Mouse (Mus musculus) cerebral cortex, adult 2 months (tissue): ENCODE measurements around the gene Stoml2.

Experiments
- WGBS: fragments of 180-500 bp; shearing (Covaris S2); methylation state at CpG from one replicate; pipeline ENCODE4 v1.1.7; 2018; 5-methylcytosine and 5-hydroxymethylcytosine counted together

The Stoml2 gene

GRCm38 (mm10) chr4:43037860-43038566 lies 6.5 kb upstream of the Stoml2 start:
- 65% methylated on average over 4 of the region's 4 CpGs for WGBS

- 86% methylated on average over 10 of the region's 10 CpGs for WGBS
These were observed 4.8 kb upstream of the Stoml2 start for GRCm38 (mm10) chr4:43036356-43036755.

GRCm38 (mm10) chr4:43035851-43036250 lies 4.3 kb upstream of the Stoml2 start:
- WGBS, result 84% methylated on average over 6 of the region's 6 CpGs

- 85% methylated on average over 14 of the region's 14 CpGs for WGBS
These were observed 2.0 kb upstream of the Stoml2 start for GRCm38 (mm10) chr4:43033481-43033880.

GRCm38 (mm10) chr4:43032501-43032900 lies 991 bp upstream of the Stoml2 start:
- 86% methylated on average over 1 of the region's 1 CpGs for WGBS

- WGBS, result under 1% methylated on average over 28 of the region's 28 CpGs
These were observed 705 bp downstream of the Stoml2 start for GRCm38 (mm10) chr4:43030780-43031230.

- 78% methylated on average over 9 of the region's 9 CpGs for WGBS
These were observed 1.2 kb downstream of the Stoml2 start for GRCm38 (mm10) chr4:43030352-43030751.

- 91% methylated on average over 9 of the region's 9 CpGs for WGBS
These were observed 1.8 kb downstream of the Stoml2 start for GRCm38 (mm10) chr4:43029749-43030148.

GRCm38 (mm10) chr4:43029121-43029520 lies 2.4 kb downstream of the Stoml2 start:
- 77% methylated on average over 7 of the region's 7 CpGs for WGBS

GRCm38 (mm10) chr4:43025084-43025960 lies 6.2 kb downstream of the Stoml2 start, which contains the start of gene Pigo:
TSS of gene Pigo (minus strand) at chr4:43025819.
- whole genome bisulfite sequencing, result 6% methylated on average over 42 of the region's 42 CpGs

- 73% methylated on average over 14 of the region's 14 CpGs for WGBS
These were observed 6.8 kb downstream of the Stoml2 start for GRCm38 (mm10) chr4:43024673-43025072.

GRCm38 (mm10) chr4:43021341-43021740 lies 10.2 kb downstream of the Stoml2 start:
- WGBS, result 74% methylated on average over 17 of the region's 17 CpGs

GRCm38 (mm10) chr4:43020876-43021275 lies 10.6 kb downstream of the Stoml2 start:
- 85% methylated on average over 16 of the region's 16 CpGs for WGBS

GRCm38 (mm10) chr4:43019641-43020465 lies 11.7 kb downstream of the Stoml2 start:
- 92% methylated on average over 23 of the region's 23 CpGs for WGBS

GRCm38 (mm10) chr4:43019176-43019575 lies 12.3 kb downstream of the Stoml2 start:
- WGBS, result 86% methylated on average over 10 of the region's 10 CpGs

GRCm38 (mm10) chr4:43018156-43018555 lies 13.4 kb downstream of the Stoml2 start:
- 94% methylated on average over 4 of the region's 4 CpGs for WGBS

GRCm38 (mm10) chr4:43012091-43012490 lies 19.4 kb downstream of the Stoml2 start:
- WGBS, result 98% methylated on average over 1 of the region's 1 CpGs

GRCm38 (mm10) chr4:43010161-43011038 lies 21.1 kb downstream of the Stoml2 start, which contains the start of gene Fancg:
TSS of gene Fancg (minus strand) at chr4:43010506.
- 2% methylated on average over 37 of the region's 37 CpGs for WGBS

GRCm38 (mm10) chr4:43005765-43006164 lies 25.7 kb downstream of the Stoml2 start:
- 54% methylated on average over 2 of the region's 2 CpGs for WGBS

- WGBS, result 80% methylated on average over 3 of the region's 3 CpGs
These were observed 26.6 kb downstream of the Stoml2 start for GRCm38 (mm10) chr4:43004951-43005350.
